Mouse (Mus musculus) limb, embryonic 10.5 days (tissue): Measurements from ENCODE around the gene Camta1. TPM values are rescaled to one million over a fixed set of nuclear protein-coding genes. Genes with fewer than 3 reads are reported as not detected.

Experiments
- DNase-seq: peaks from one replicate; pipeline ENCODE4 v3.0.0-alpha.2; 2017; ENCODE audit warnings: low spot score
- H3K27ac ChIP-seq: fragments of 300-500 bp; sonication (generic); 2 replicates; pipeline ENCODE4 v1.5.1; 2016; ENCODE audit warnings: mild to moderate bottlenecking
- H3K27me3 ChIP-seq: fragments of 300-500 bp; sonication (generic); 2 replicates; pipeline ENCODE4 v1.6.1; 2016; ENCODE audit warnings: low read depth, mild to moderate bottlenecking; ENCODE audit not compliant: poor library complexity, severe bottlenecking
- H3K36me3 ChIP-seq: fragments of 300-500 bp; sonication (generic); 2 replicates; pipeline ENCODE4 v1.6.1; 2016; ENCODE audit warnings: mild to moderate bottlenecking, moderate library complexity
- H3K4me1 ChIP-seq: fragments of 300-500 bp; sonication (generic); 2 replicates; pipeline ENCODE4 v1.6.1; 2016
- H3K4me3 ChIP-seq: fragments of 300-500 bp; sonication (generic); 2 replicates; pipeline ENCODE4 v1.5.1; 2016; ENCODE audit warnings: mild to moderate bottlenecking, moderate library complexity
- H3K9me3 ChIP-seq: fragments of 300-500 bp; sonication (generic); replicated peaks from 2 replicates; pipeline ENCODE4 v1.6.1; 2016; ENCODE audit warnings: mild to moderate bottlenecking
- WGBS: fragments of 180-500 bp; shearing (Covaris S2); methylation state at CpG from one replicate; pipeline ENCODE4 v1.1.7; 2016; 5-methylcytosine and 5-hydroxymethylcytosine counted together
- polyA plus RNA-seq: library from polyadenylated mRNA; unstranded; fragments of >200 nt; fragmentation: Nextera tagmentation; extraction: Ambion mirVana; gene quantifications from 2 replicates; pipeline ENCODE4 v1.2.1, GENCODE M21; 2016

Camta1 gene
- polyA plus RNA-seq, 1 experiment from 2014 or later, result 102 TPM

GRCm38 (mm10) chr4:151128641-151129541 is 732.8 kb downstream of the Camta1 start:
- H3K4me3 ChIP-seq, result peak overlapping the region; percentile 73
- H3K27ac ChIP-seq, result peak overlapping the region; percentile 99
- peaks cover 5% of the 10 kb centered on the region; the same call in 1 of the 2 replicates for H3K27me3 ChIP-seq
- DNase-seq, result peak; percentile 89
- no peaks in the 10 kb centered on the region for H3K9me3 ChIP-seq
- under 1% methylated on average over 69 of the region's 69 CpGs for WGBS
- peaks cover 8% of the 10 kb centered on the region; the same call in 1 of the 2 replicates for H3K36me3 ChIP-seq
- peaks cover 36% of the 10 kb centered on the region for H3K4me1 ChIP-seq

GRCm38 (mm10) chr4:151127636-151128548 is 733.8 kb downstream of the Camta1 start:
- Histone ChIP-seq H3K9me3 (no peaks in the 10 kb centered on the region), H3K27ac (peak overlapping the region; percentile 99), H3K27me3 (peaks cover 5% of the 10 kb centered on the region; the same call in 1 of the 2 replicates), H3K4me1 (peaks cover 36% of the 10 kb centered on the region), H3K36me3 (peaks cover 8% of the 10 kb centered on the region; the same call in 1 of the 2 replicates), H3K4me3 (peak overlapping the region; percentile 73)
- DNase-seq, result peak; percentile 61
- 12% methylated on average over 9 of the region's 10 CpGs for WGBS

GRCm38 (mm10) chr4:151118883-151119282 is 742.8 kb downstream of the Camta1 start:
- no peak for DNase-seq
- no peaks in the 10 kb centered on the region for H3K9me3 ChIP-seq
- H3K4me1 ChIP-seq, result no peaks in the 10 kb centered on the region
- H3K36me3 ChIP-seq, result peaks cover 17% of the 10 kb centered on the region
- H3K27me3 ChIP-seq, result no peaks in the 10 kb centered on the region
- no peak overlapping the region for H3K27ac ChIP-seq
- WGBS, result 92% methylated on average over 3 of the region's 3 CpGs
- H3K4me3 ChIP-seq, result no peak overlapping the region

- no peak overlapping the region for H3K4me3 ChIP-seq
- H3K9me3 ChIP-seq, result no peaks in the 10 kb centered on the region
- H3K4me1 ChIP-seq, result 0 out of 2 replicates have a peak, but pooled peaks cover 1% of the 10 kb centered on the region
- peaks cover 24% of the 10 kb centered on the region for H3K27me3 ChIP-seq
- 90% methylated on average over 7 of the region's 7 CpGs for WGBS
- DNase-seq, result no peak
- H3K27ac ChIP-seq, result no peak overlapping the region
- H3K36me3 ChIP-seq, result peaks cover under 1% of the 10 kb centered on the region
Measured at GRCm38 (mm10) chr4:151114574-151114973, 747.1 kb downstream of the Camta1 start.

DNA sequence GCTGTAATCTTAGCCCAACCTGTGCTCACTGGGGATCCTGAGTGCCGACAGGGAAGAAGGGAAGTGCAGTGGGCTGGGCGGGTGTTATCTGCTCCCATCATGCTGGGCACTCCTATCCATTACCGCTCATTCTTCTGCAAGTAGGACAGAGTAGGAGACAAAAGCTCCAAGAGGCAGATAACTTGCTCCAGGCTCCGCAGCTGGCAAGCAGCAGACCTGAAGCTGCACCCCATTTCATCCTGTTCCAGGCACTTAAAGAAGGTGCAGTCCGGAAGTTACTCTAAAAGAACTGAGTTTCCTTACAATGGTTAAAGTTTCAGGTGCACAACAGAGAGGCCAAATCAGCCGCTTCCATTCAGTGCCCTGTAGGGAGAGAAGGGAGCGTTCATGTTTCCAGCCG is 750.5 kb downstream of the Camta1 start:
- Histone ChIP-seq H3K36me3 (no peaks in the 10 kb centered on the region), H3K9me3 (no peaks in the 10 kb centered on the region), H3K4me1 (peaks cover 19% of the 10 kb centered on the region), H3K27ac (no peak overlapping the region), H3K4me3 (no peak overlapping the region), H3K27me3 (peaks cover 55% of the 10 kb centered on the region)
- no peak for DNase-seq
- WGBS, result 70% methylated on average over 8 of the region's 8 CpGs

DNA sequence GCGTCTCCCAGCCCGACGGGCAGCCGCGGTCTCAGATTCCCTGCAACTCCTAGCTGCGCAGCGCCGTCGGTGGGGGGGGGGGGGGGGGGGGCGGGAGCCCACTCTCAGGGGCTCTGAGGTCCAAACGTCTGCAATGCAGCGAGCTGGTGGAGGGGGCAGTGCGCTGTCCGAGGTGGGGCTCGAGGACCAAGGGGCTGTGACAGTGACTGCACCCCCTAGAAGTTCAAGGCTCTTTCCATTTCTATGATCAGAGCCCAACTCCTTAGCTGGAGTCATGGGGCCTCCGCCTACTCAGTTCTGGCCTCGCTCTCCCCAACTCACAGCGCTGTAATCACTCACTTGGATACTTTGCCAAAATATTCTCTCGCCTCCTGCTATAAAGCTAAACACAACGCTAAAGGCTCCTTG is 752.8 kb downstream of the Camta1 start:
- peak overlapping the region; percentile 82 for H3K27ac ChIP-seq
- DNase-seq, result no peak
- H3K9me3 ChIP-seq, result no peaks in the 10 kb centered on the region
- H3K36me3 ChIP-seq, result no peaks in the 10 kb centered on the region
- peaks cover 63% of the 10 kb centered on the region for H3K27me3 ChIP-seq
- peak overlapping the region; percentile 85 for H3K4me3 ChIP-seq
- 5% methylated on average over 14 of the region's 20 CpGs for WGBS
- peaks cover 19% of the 10 kb centered on the region for H3K4me1 ChIP-seq

DNA sequence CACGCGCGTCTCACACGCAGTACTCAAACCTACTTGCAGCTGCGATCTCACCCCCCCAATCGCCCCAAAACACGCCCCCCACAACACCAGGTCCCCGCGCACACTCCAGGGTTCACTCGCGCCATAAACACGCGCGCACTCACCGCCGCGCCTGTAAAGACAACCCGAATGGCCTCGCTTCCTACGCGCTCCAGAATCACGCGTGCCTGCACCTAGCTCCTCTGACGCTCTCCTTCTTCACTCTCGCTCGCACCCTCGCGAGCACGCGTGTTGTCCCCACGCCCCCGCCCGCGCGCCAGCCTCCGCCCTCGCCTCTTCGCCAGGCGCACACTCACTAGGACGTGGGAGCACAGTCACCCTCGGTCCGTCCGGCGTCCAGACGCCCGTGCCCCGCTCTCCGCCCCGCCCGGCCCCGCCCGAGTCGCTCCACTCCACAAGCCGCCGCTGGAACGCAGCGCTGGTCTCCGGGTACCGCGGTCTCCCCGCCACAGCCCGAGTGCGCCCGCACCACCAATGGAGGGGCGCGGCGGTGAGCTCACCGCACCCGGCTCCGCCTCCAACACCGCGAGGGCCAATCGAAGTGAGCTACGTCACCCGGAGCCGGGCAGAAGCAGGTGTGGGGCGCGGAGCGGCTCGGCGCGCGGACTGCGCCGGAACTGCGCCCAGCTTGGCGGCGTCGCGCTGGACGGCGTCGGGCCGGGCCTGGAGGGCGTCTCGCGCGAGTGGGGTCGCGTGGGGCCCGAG is 753.5 kb downstream of the Camta1 start:
- DNase-seq, result peak; percentile 93
- Histone ChIP-seq H3K4me3 (peak overlapping the region; percentile 85), H3K27ac (peak overlapping the region; percentile 82), H3K36me3 (no peaks in the 10 kb centered on the region), H3K9me3 (no peaks in the 10 kb centered on the region), H3K4me1 (peaks cover 19% of the 10 kb centered on the region), H3K27me3 (peaks cover 63% of the 10 kb centered on the region)
- whole genome bisulfite sequencing, result under 1% methylated on average over 101 of the region's 101 CpGs

- Histone ChIP-seq H3K9me3 (no peaks in the 10 kb centered on the region), H3K4me1 (peaks cover 19% of the 10 kb centered on the region), H3K4me3 (peak overlapping the region; percentile 85), H3K27me3 (peaks cover 63% of the 10 kb centered on the region), H3K36me3 (no peaks in the 10 kb centered on the region), H3K27ac (peak overlapping the region; percentile 82)
- 4% methylated on average over 60 of the region's 60 CpGs for WGBS
- peak; percentile 58 for DNase-seq
Measured at GRCm38 (mm10) chr4:151107131-151108001, 754.3 kb downstream of the Camta1 start.

DNA sequence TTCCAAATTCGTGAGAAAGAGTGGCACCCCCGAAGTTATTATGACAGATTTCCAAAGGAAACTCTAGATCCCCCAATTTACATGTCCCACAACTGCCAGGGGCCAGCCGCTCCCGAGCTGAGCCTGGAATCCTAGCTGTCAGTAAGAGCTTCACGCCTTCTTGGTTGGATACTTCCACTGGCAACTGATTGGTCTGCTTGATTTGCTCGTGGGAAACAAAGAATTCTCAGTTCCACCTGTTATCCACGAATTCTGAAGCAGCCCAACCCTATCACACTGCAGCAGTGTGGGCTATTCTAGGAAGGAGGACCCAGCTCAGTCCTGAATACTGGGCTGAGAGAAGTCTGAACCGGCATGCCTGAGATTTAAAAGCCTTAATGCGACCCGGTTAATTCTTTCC is 755.2 kb downstream of the Camta1 start:
- no peak for DNase-seq
- 48% methylated on average over 10 of the region's 10 CpGs for WGBS
- peaks cover 4% of the 10 kb centered on the region; the same call in 1 of the 2 replicates for H3K36me3 ChIP-seq
- H3K27me3 ChIP-seq, result peaks cover 58% of the 10 kb centered on the region
- H3K4me3 ChIP-seq, result no peak overlapping the region
- peaks cover 19% of the 10 kb centered on the region for H3K4me1 ChIP-seq
- H3K27ac ChIP-seq, result no peak overlapping the region
- no peaks in the 10 kb centered on the region; the same call in 1 of the 2 replicates for H3K9me3 ChIP-seq

DNA sequence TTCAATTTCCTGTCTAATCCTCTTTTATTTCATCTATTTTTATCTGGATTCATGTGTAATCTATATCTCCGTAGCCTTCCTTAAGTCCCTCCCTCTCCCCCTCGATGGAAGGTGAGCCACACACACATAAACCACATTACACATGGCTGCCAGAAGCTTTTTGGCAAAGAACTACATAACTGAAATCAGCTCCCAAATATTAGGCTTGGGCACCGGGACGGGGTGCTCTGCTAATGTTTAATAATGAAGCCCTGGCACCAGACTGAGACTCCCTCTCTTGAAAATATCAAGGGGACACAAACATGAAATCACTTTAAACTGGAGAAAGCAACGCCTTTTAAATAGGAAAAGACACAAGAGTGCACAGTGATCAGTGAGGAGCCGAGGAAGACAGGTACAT is 755.8 kb downstream of the Camta1 start:
- 85% methylated on average over 6 of the region's 6 CpGs for WGBS
- no peak for DNase-seq
- no peak overlapping the region for H3K4me3 ChIP-seq
- H3K9me3 ChIP-seq, result no peaks in the 10 kb centered on the region; the same call in 1 of the 2 replicates
- peaks cover 4% of the 10 kb centered on the region; the same call in 1 of the 2 replicates for H3K36me3 ChIP-seq
- no peak overlapping the region for H3K27ac ChIP-seq
- peaks cover 19% of the 10 kb centered on the region for H3K4me1 ChIP-seq
- H3K27me3 ChIP-seq, result peaks cover 52% of the 10 kb centered on the region

DNA sequence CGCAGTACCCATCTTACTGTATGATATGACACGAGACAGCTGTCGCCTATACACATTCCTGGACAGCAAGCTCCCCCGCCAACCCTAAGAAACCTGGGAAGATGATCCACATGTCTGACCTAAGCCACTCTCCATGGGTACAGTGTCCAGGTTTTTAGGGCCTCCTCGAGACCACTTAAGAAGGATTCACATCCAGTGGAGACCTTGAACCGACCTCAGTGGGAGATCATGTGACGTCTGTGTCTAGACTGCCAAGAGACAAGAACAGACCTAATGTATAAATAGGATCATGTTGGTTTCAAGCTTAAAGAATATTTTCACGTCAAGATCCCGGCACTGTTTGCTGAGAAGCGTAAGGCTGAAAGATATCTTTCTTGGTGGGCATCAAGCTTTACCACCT is 757.5 kb downstream of the Camta1 start:
- Histone ChIP-seq H3K9me3 (no peaks in the 10 kb centered on the region; the same call in 1 of the 2 replicates), H3K27me3 (peaks cover 35% of the 10 kb centered on the region), H3K4me3 (no peak overlapping the region), H3K27ac (no peak overlapping the region), H3K4me1 (peaks cover 18% of the 10 kb centered on the region), H3K36me3 (peaks cover 4% of the 10 kb centered on the region; the same call in 1 of the 2 replicates)
- 91% methylated on average over 10 of the region's 10 CpGs for WGBS
- DNase-seq, result no peak
